Mouse (Mus musculus) liver, embryonic 11.5 days (tissue): ENCODE measurements at regions not wholly inside any gene's neighbourhood (a gene's known extent, or its start where the extent isn't known, plus 50 kb on each side); places are given as distances from the start of the nearest gene placed in this dataset.

ENCODE experiments used
- ATAC-seq: fragments of 200-750 bp; cut with Nextera tagmentation; replicated peaks from 2 replicates; pipeline ENCODE4 v1.8.0; 2017; ENCODE audit warnings: moderate number of reproducible peaks, mild to moderate bottlenecking, moderate TSS enrichment, moderate library complexity; ENCODE audit not compliant: low FRiP score
- DNase-seq: peaks from one replicate; pipeline ENCODE4 v3.0.0-alpha.2; 2017; ENCODE audit warnings: low spot score
- H3K27ac ChIP-seq: fragments of 300-500 bp; sonication (generic); 2 replicates; pipeline ENCODE4 v1.5.1; 2014; ENCODE audit warnings: mild to moderate bottlenecking, low read depth, low read length, control low read depth
- H3K27me3 ChIP-seq: fragments of 300-500 bp; sonication (generic); replicated peaks from 2 replicates; pipeline ENCODE4 v1.6.1; 2014; ENCODE audit warnings: low read length, mixed read lengths; ENCODE audit not compliant: control insufficient read depth, insufficient read depth
- H3K36me3 ChIP-seq: fragments of 300-500 bp; sonication (generic); 2 replicates; pipeline ENCODE4 v1.6.1; 2014; ENCODE audit warnings: mild to moderate bottlenecking, low read length, moderate library complexity, mixed read lengths; ENCODE audit not compliant: control insufficient read depth, insufficient read depth
- H3K4me1 ChIP-seq: fragments of 300-500 bp; sonication (generic); replicated peaks from 2 replicates; pipeline ENCODE4 v1.6.1; 2014; ENCODE audit warnings: low read length, mixed read lengths; ENCODE audit not compliant: control insufficient read depth, insufficient read depth
- H3K4me2 ChIP-seq: fragments of 300-500 bp; sonication (generic); 2 replicates; pipeline ENCODE4 v1.6.1; 2014; ENCODE audit warnings: mild to moderate bottlenecking, control low read depth, moderate library complexity
- H3K4me3 ChIP-seq: fragments of 300-500 bp; sonication (generic); 2 replicates; pipeline ENCODE4 v1.5.1; 2014; ENCODE audit warnings: low read depth, low read length, control low read depth
- H3K9ac ChIP-seq: fragments of 300-500 bp; sonication (generic); 2 replicates; pipeline ENCODE4 v1.6.1; 2014; ENCODE audit warnings: low read depth, low read length, control low read depth
- H3K9me3 ChIP-seq: fragments of 300-500 bp; sonication (generic); 2 replicates; pipeline ENCODE4 v1.6.1; 2016; ENCODE audit warnings: low read length, inconsistent platforms, mixed read lengths; ENCODE audit not compliant: control insufficient read depth
- WGBS: fragments of 180-500 bp; shearing (Covaris S2); extraction: QIAGEN DNeasy Blood & Tissue Kit; methylation state at CpG from one replicate; pipeline ENCODE4 v1.1.7; 2014; 5-methylcytosine and 5-hydroxymethylcytosine counted together

- Histone ChIP-seq H3K4me2 (no peak overlapping the region), H3K27me3 (no peaks in the 10 kb centered on the region), H3K9me3 (no peaks in the 10 kb centered on the region), H3K27ac (no peak overlapping the region), H3K4me3 (no peak overlapping the region), H3K9ac (no peak overlapping the region), H3K36me3 (no peaks in the 10 kb centered on the region), H3K4me1 (no peaks in the 10 kb centered on the region)
- WGBS = 84% methylated on average over 6 of the region's 6 CpGs
- DNase-seq (no peak), ATAC-seq (no peak)
These were observed 523.4 kb upstream of the Cdh5 start for GRCm38 (mm10) chr8:103578006-103578405.

GRCm38 (mm10) chr8:103608291-103608690 lies 493.1 kb upstream of the Cdh5 start:
- WGBS = 83% methylated on average over 6 of the region's 6 CpGs
- no peak for ATAC-seq
- H3K27ac ChIP-seq = no peak overlapping the region
- H3K9ac ChIP-seq = no peak overlapping the region
- DNase-seq = no peak
- H3K4me3 ChIP-seq = no peak overlapping the region
- H3K9me3 ChIP-seq = no peaks in the 10 kb centered on the region
- H3K4me1 ChIP-seq = no peaks in the 10 kb centered on the region
- no peak overlapping the region for H3K4me2 ChIP-seq
- no peaks in the 10 kb centered on the region for H3K27me3 ChIP-seq
- H3K36me3 ChIP-seq = no peaks in the 10 kb centered on the region

GRCm38 (mm10) chr8:103623781-103624434 lies 477.5 kb upstream of the Cdh5 start:
- no peaks in the 10 kb centered on the region for H3K9me3 ChIP-seq
- ATAC-seq = no peak
- H3K27ac ChIP-seq = no peak overlapping the region
- no peak for DNase-seq
- no peak overlapping the region for H3K4me3 ChIP-seq
- 73% methylated on average over 3 of the region's 3 CpGs for WGBS
- H3K4me1 ChIP-seq = no peaks in the 10 kb centered on the region
- H3K27me3 ChIP-seq = no peaks in the 10 kb centered on the region
- H3K4me2 ChIP-seq = no peak overlapping the region
- H3K9ac ChIP-seq = no peak overlapping the region
- no peaks in the 10 kb centered on the region for H3K36me3 ChIP-seq

- no peak for DNase-seq
- no peaks in the 10 kb centered on the region for H3K9me3 ChIP-seq
- H3K9ac ChIP-seq = no peak overlapping the region
- no peaks in the 10 kb centered on the region for H3K4me1 ChIP-seq
- H3K4me2 ChIP-seq = no peak overlapping the region
- ATAC-seq = no peak
- no peak overlapping the region for H3K4me3 ChIP-seq
- WGBS = 68% methylated on average over 7 of the region's 7 CpGs
- no peaks in the 10 kb centered on the region for H3K36me3 ChIP-seq
- H3K27me3 ChIP-seq = no peaks in the 10 kb centered on the region
- no peak overlapping the region for H3K27ac ChIP-seq
These were observed 476.1 kb upstream of the Cdh5 start for GRCm38 (mm10) chr8:103625166-103625890.

GRCm38 (mm10) chr8:103626446-103626845 lies 475.0 kb upstream of the Cdh5 start:
- Histone ChIP-seq H3K36me3 (no peaks in the 10 kb centered on the region), H3K9me3 (no peaks in the 10 kb centered on the region), H3K4me3 (no peak overlapping the region), H3K27ac (no peak overlapping the region), H3K4me2 (no peak overlapping the region), H3K4me1 (no peaks in the 10 kb centered on the region), H3K27me3 (no peaks in the 10 kb centered on the region), H3K9ac (no peak overlapping the region)
- WGBS = 68% methylated on average over 4 of the region's 4 CpGs
- no peak for DNase-seq
- ATAC-seq = no peak

GRCm38 (mm10) chr8:103632543-103632942 lies 468.9 kb upstream of the Cdh5 start:
- no peak overlapping the region for H3K9ac ChIP-seq
- no peaks in the 10 kb centered on the region for H3K9me3 ChIP-seq
- no peaks in the 10 kb centered on the region for H3K27me3 ChIP-seq
- no peak overlapping the region for H3K4me3 ChIP-seq
- WGBS = 54% methylated on average over 6 of the region's 6 CpGs
- DNase-seq (no peak), ATAC-seq (no peak)
- no peaks in the 10 kb centered on the region for H3K36me3 ChIP-seq
- no peaks in the 10 kb centered on the region for H3K4me1 ChIP-seq
- no peak overlapping the region for H3K4me2 ChIP-seq
- H3K27ac ChIP-seq = no peak overlapping the region

GRCm38 (mm10) chr8:103634951-103635350 lies 466.5 kb upstream of the Cdh5 start:
- ATAC-seq = no peak
- H3K9me3 ChIP-seq = no peaks in the 10 kb centered on the region
- no peak overlapping the region for H3K9ac ChIP-seq
- no peaks in the 10 kb centered on the region for H3K4me1 ChIP-seq
- H3K4me2 ChIP-seq = no peak overlapping the region
- H3K4me3 ChIP-seq = no peak overlapping the region
- no peaks in the 10 kb centered on the region for H3K27me3 ChIP-seq
- no peaks in the 10 kb centered on the region for H3K36me3 ChIP-seq
- no peak overlapping the region for H3K27ac ChIP-seq
- 88% methylated on average over 14 of the region's 14 CpGs for WGBS
- DNase-seq = no peak

- H3K36me3 ChIP-seq = no peaks in the 10 kb centered on the region
- no peak for ATAC-seq
- DNase-seq = no peak
- 81% methylated on average over 2 of the region's 2 CpGs for WGBS
- no peaks in the 10 kb centered on the region for H3K27me3 ChIP-seq
- H3K4me1 ChIP-seq = no peaks in the 10 kb centered on the region
- H3K27ac ChIP-seq = no peak overlapping the region
- no peaks in the 10 kb centered on the region for H3K9me3 ChIP-seq
- H3K9ac ChIP-seq = no peak overlapping the region
- no peak overlapping the region for H3K4me3 ChIP-seq
- no peak overlapping the region for H3K4me2 ChIP-seq
These were observed 457.8 kb upstream of the Cdh5 start for GRCm38 (mm10) chr8:103643621-103644020.

GRCm38 (mm10) chr8:103644106-103644505 lies 457.3 kb upstream of the Cdh5 start:
- Histone ChIP-seq H3K4me3 (no peak overlapping the region), H3K4me2 (no peak overlapping the region), H3K27me3 (no peaks in the 10 kb centered on the region), H3K27ac (no peak overlapping the region), H3K9ac (no peak overlapping the region), H3K36me3 (no peaks in the 10 kb centered on the region), H3K4me1 (no peaks in the 10 kb centered on the region), H3K9me3 (no peaks in the 10 kb centered on the region)
- 78% methylated on average over 6 of the region's 6 CpGs for WGBS
- ATAC-seq (no peak), DNase-seq (no peak)
